Mouse (Mus musculus): ENCODE measurements around the gene Olfr11. TPM values are rescaled to one million over a fixed set of nuclear protein-coding genes. Genes with fewer than 3 reads are reported as not detected.

Olfr11 gene
- not detected for polyA plus RNA-seq (2015; fragmentation: Illumina TruSeq; extraction: RNeasy Lipid Tissue Mini Kit (QIAGEN cat#74804); ENCODE audit: low read depth, low replicate concordance)

GRCm38 (mm10) chr13:21642418-21642817, at the start of gene Olfr11:
TSS of gene Olfr11 (minus strand) at chr13:21642518.

GRCm38 (mm10) chr13:21677305-21677704, 35.0 kb upstream of the Olfr11 start, which contains the start of gene Olfr1360:
TSS of gene Olfr1360 (minus strand) at chr13:21677405.

GRCm38 (mm10) chr13:21663286-21663685, 21.0 kb upstream of the Olfr11 start, which contains the start of gene Olfr1361:
TSS of gene Olfr1361 (minus strand) at chr13:21663386.

GRCm38 (mm10) chr13:21613922-21614321, 28.4 kb downstream of the Olfr11 start, which contains the start of gene Olfr1362:
TSS of gene Olfr1362 (minus strand) at chr13:21614022.

Other genes starting within 250 kb of the Olfr11 start
- 31.8 TPM for gene Zkscan3, start 239.8 kb downstream of the Olfr11 start, polyA plus RNA-seq (2015; fragmentation: Illumina TruSeq; extraction: RNeasy Lipid Tissue Mini Kit (QIAGEN cat#74804); ENCODE audit: low read depth, low replicate concordance)
- 2.6 TPM for gene Pgbd1, start 201.5 kb downstream of the Olfr11 start, polyA plus RNA-seq (2015; fragmentation: Illumina TruSeq; extraction: RNeasy Lipid Tissue Mini Kit (QIAGEN cat#74804); ENCODE audit: low read depth, low replicate concordance)
- 68.2 TPM for gene Zscan26, start 188.8 kb downstream of the Olfr11 start, polyA plus RNA-seq (2015; fragmentation: Illumina TruSeq; extraction: RNeasy Lipid Tissue Mini Kit (QIAGEN cat#74804); ENCODE audit: low read depth, low replicate concordance)
- 0.62 TPM for gene Nkapl, start 174.0 kb downstream of the Olfr11 start, polyA plus RNA-seq (2015; fragmentation: Illumina TruSeq; extraction: RNeasy Lipid Tissue Mini Kit (QIAGEN cat#74804); ENCODE audit: low read depth, low replicate concordance)
- gene Zkscan4, start 163.6 kb downstream of the Olfr11 start, polyA plus RNA-seq (2015; fragmentation: Illumina TruSeq; extraction: RNeasy Lipid Tissue Mini Kit (QIAGEN cat#74804); ENCODE audit: low read depth, low replicate concordance): 4.5 TPM
- gene Gm10065, start 163.1 kb downstream of the Olfr11 start, polyA plus RNA-seq (2015; fragmentation: Illumina TruSeq; extraction: RNeasy Lipid Tissue Mini Kit (QIAGEN cat#74804); ENCODE audit: low read depth, low replicate concordance): not detected
- 2.2 TPM for gene AK157302, start 147.3 kb downstream of the Olfr11 start, polyA plus RNA-seq (2015; fragmentation: Illumina TruSeq; extraction: RNeasy Lipid Tissue Mini Kit (QIAGEN cat#74804); ENCODE audit: low read depth, low replicate concordance)
- gene Gm11273, start 141.1 kb downstream of the Olfr11 start, polyA plus RNA-seq (2015; fragmentation: Illumina TruSeq; extraction: RNeasy Lipid Tissue Mini Kit (QIAGEN cat#74804); ENCODE audit: low read depth, low replicate concordance): 15.6 TPM
- 8.6 TPM for gene Zkscan8, start 111.4 kb downstream of the Olfr11 start, polyA plus RNA-seq (2015; fragmentation: Illumina TruSeq; extraction: RNeasy Lipid Tissue Mini Kit (QIAGEN cat#74804); ENCODE audit: low read depth, low replicate concordance)
- gene Olfr1366, start 99.7 kb downstream of the Olfr11 start, polyA plus RNA-seq (2015; fragmentation: Illumina TruSeq; extraction: RNeasy Lipid Tissue Mini Kit (QIAGEN cat#74804); ENCODE audit: low read depth, low replicate concordance): not detected
- not detected for gene Olfr1535, start 82.6 kb downstream of the Olfr11 start, polyA plus RNA-seq (2015; fragmentation: Illumina TruSeq; extraction: RNeasy Lipid Tissue Mini Kit (QIAGEN cat#74804); ENCODE audit: low read depth, low replicate concordance)
- not detected for gene Olfr1364, start 60.8 kb downstream of the Olfr11 start, polyA plus RNA-seq (2015; fragmentation: Illumina TruSeq; extraction: RNeasy Lipid Tissue Mini Kit (QIAGEN cat#74804); ENCODE audit: low read depth, low replicate concordance)
- not detected for gene Olfr1362, start 28.5 kb downstream of the Olfr11 start, polyA plus RNA-seq (2015; fragmentation: Illumina TruSeq; extraction: RNeasy Lipid Tissue Mini Kit (QIAGEN cat#74804); ENCODE audit: low read depth, low replicate concordance)
- gene Olfr1361, start 20.9 kb upstream of the Olfr11 start, polyA plus RNA-seq (2015; fragmentation: Illumina TruSeq; extraction: RNeasy Lipid Tissue Mini Kit (QIAGEN cat#74804); ENCODE audit: low read depth, low replicate concordance): not detected
- not detected for gene Olfr1360, start 34.9 kb upstream of the Olfr11 start, polyA plus RNA-seq (2015; fragmentation: Illumina TruSeq; extraction: RNeasy Lipid Tissue Mini Kit (QIAGEN cat#74804); ENCODE audit: low read depth, low replicate concordance)
- not detected for gene Olfr1359, start 55.6 kb upstream of the Olfr11 start, polyA plus RNA-seq (2015; fragmentation: Illumina TruSeq; extraction: RNeasy Lipid Tissue Mini Kit (QIAGEN cat#74804); ENCODE audit: low read depth, low replicate concordance)
- not detected for gene Hist1h2bl, start 73.6 kb upstream of the Olfr11 start, polyA plus RNA-seq (2015; fragmentation: Illumina TruSeq; extraction: RNeasy Lipid Tissue Mini Kit (QIAGEN cat#74804); ENCODE audit: low read depth, low replicate concordance)
- not detected for gene Hist1h2ai, start 73.9 kb upstream of the Olfr11 start, polyA plus RNA-seq (2015; fragmentation: Illumina TruSeq; extraction: RNeasy Lipid Tissue Mini Kit (QIAGEN cat#74804); ENCODE audit: low read depth, low replicate concordance)
- gene Hist1h3h, start 75.1 kb upstream of the Olfr11 start, polyA plus RNA-seq (2015; fragmentation: Illumina TruSeq; extraction: RNeasy Lipid Tissue Mini Kit (QIAGEN cat#74804); ENCODE audit: low read depth, low replicate concordance): not detected
- not detected for gene Hist1h2bm, start 79.5 kb upstream of the Olfr11 start, polyA plus RNA-seq (2015; fragmentation: Illumina TruSeq; extraction: RNeasy Lipid Tissue Mini Kit (QIAGEN cat#74804); ENCODE audit: low read depth, low replicate concordance)
- 1.7 TPM for gene Hist1h4j, start 92.5 kb upstream of the Olfr11 start, polyA plus RNA-seq (2015; fragmentation: Illumina TruSeq; extraction: RNeasy Lipid Tissue Mini Kit (QIAGEN cat#74804); ENCODE audit: low read depth, low replicate concordance)
- gene Hist1h4k, start 108.0 kb upstream of the Olfr11 start, polyA plus RNA-seq (2015; fragmentation: Illumina TruSeq; extraction: RNeasy Lipid Tissue Mini Kit (QIAGEN cat#74804); ENCODE audit: low read depth, low replicate concordance): 4.7 TPM
- gene Hist1h2ak, start 111.3 kb upstream of the Olfr11 start, polyA plus RNA-seq (2015; fragmentation: Illumina TruSeq; extraction: RNeasy Lipid Tissue Mini Kit (QIAGEN cat#74804); ENCODE audit: low read depth, low replicate concordance): not detected
- not detected for gene Hist1h2bn, start 111.6 kb upstream of the Olfr11 start, polyA plus RNA-seq (2015; fragmentation: Illumina TruSeq; extraction: RNeasy Lipid Tissue Mini Kit (QIAGEN cat#74804); ENCODE audit: low read depth, low replicate concordance)
- not detected for gene Hist1h1b, start 138.1 kb upstream of the Olfr11 start, polyA plus RNA-seq (2015; fragmentation: Illumina TruSeq; extraction: RNeasy Lipid Tissue Mini Kit (QIAGEN cat#74804); ENCODE audit: low read depth, low replicate concordance)
- gene Hist1h3i, start 140.9 kb upstream of the Olfr11 start, polyA plus RNA-seq (2015; fragmentation: Illumina TruSeq; extraction: RNeasy Lipid Tissue Mini Kit (QIAGEN cat#74804); ENCODE audit: low read depth, low replicate concordance): not detected
- gene Hist1h2an, start 144.7 kb upstream of the Olfr11 start, polyA plus RNA-seq (2015; fragmentation: Illumina TruSeq; extraction: RNeasy Lipid Tissue Mini Kit (QIAGEN cat#74804); ENCODE audit: low read depth, low replicate concordance): not detected
- not detected for gene Hist1h2bp, start 144.9 kb upstream of the Olfr11 start, polyA plus RNA-seq (2015; fragmentation: Illumina TruSeq; extraction: RNeasy Lipid Tissue Mini Kit (QIAGEN cat#74804); ENCODE audit: low read depth, low replicate concordance)
- not detected for gene Hist1h2bq, start 167.7 kb upstream of the Olfr11 start, polyA plus RNA-seq (2015; fragmentation: Illumina TruSeq; extraction: RNeasy Lipid Tissue Mini Kit (QIAGEN cat#74804); ENCODE audit: low read depth, low replicate concordance)
- gene Hist1h2ao, start 167.9 kb upstream of the Olfr11 start, polyA plus RNA-seq (2015; fragmentation: Illumina TruSeq; extraction: RNeasy Lipid Tissue Mini Kit (QIAGEN cat#74804); ENCODE audit: low read depth, low replicate concordance): not detected
- 3.7 TPM for gene Hist1h4m, start 169.2 kb upstream of the Olfr11 start, polyA plus RNA-seq (2015; fragmentation: Illumina TruSeq; extraction: RNeasy Lipid Tissue Mini Kit (QIAGEN cat#74804); ENCODE audit: low read depth, low replicate concordance)
- not detected for gene Hist1h4n, start 189.7 kb upstream of the Olfr11 start, polyA plus RNA-seq (2015; fragmentation: Illumina TruSeq; extraction: RNeasy Lipid Tissue Mini Kit (QIAGEN cat#74804); ENCODE audit: low read depth, low replicate concordance)
- not detected for gene Hist1h2ap, start 191.0 kb upstream of the Olfr11 start, polyA plus RNA-seq (2015; fragmentation: Illumina TruSeq; extraction: RNeasy Lipid Tissue Mini Kit (QIAGEN cat#74804); ENCODE audit: low read depth, low replicate concordance)
- gene Hist1h2br, start 191.2 kb upstream of the Olfr11 start, polyA plus RNA-seq (2015; fragmentation: Illumina TruSeq; extraction: RNeasy Lipid Tissue Mini Kit (QIAGEN cat#74804); ENCODE audit: low read depth, low replicate concordance): 0.58 TPM